Mouse (Mus musculus): ENCODE data around the gene Map3k14. TPM values are rescaled to one million over a fixed set of nuclear protein-coding genes. Genes with fewer than 3 reads are reported as not detected.

Map3k14 gene
- polyA plus RNA-seq, 1 experiment from 2014 or later, result 3.1 TPM

Other genes with a start within 250 kb of the Map3k14 start
- gene Nmt1, start 239.3 kb downstream of the Map3k14 start, polyA plus RNA-seq (2016; fragmentation: Nextera tagmentation; extraction: Ambion mirVana), result 63.2 and 66.0 TPM in 2 replicates
- 304 and 308 TPM in 2 replicates for gene Dcakd, start 239.1 kb downstream of the Map3k14 start, polyA plus RNA-seq (2016; fragmentation: Nextera tagmentation; extraction: Ambion mirVana)
- 1.7 and 2.6 TPM in 2 replicates for gene Plcd3, start 165.8 kb downstream of the Map3k14 start, polyA plus RNA-seq (2016; fragmentation: Nextera tagmentation; extraction: Ambion mirVana)
- 6.3 and 10.1 TPM in 2 replicates for gene Acbd4, start 165.8 kb downstream of the Map3k14 start, polyA plus RNA-seq (2016; fragmentation: Nextera tagmentation; extraction: Ambion mirVana)
- gene Hexim1, start 151.2 kb downstream of the Map3k14 start, polyA plus RNA-seq (2016; fragmentation: Nextera tagmentation; extraction: Ambion mirVana), result 2.8 and 2.9 TPM in 2 replicates
- 8.4 and 10.9 TPM in 2 replicates for gene Hexim2, start 135.0 kb downstream of the Map3k14 start, polyA plus RNA-seq (2016; fragmentation: Nextera tagmentation; extraction: Ambion mirVana)
- 0.49 and 0.67 TPM in 2 replicates for gene Fmnl1, start 96.4 kb downstream of the Map3k14 start, polyA plus RNA-seq (2016; fragmentation: Nextera tagmentation; extraction: Ambion mirVana)
- 0.47 and 0.49 TPM in 2 replicates for gene 1700023F06Rik, start 58.9 kb downstream of the Map3k14 start, polyA plus RNA-seq (2016; fragmentation: Nextera tagmentation; extraction: Ambion mirVana)
- gene Spata32, start 49.0 kb downstream of the Map3k14 start, polyA plus RNA-seq (2016; fragmentation: Nextera tagmentation; extraction: Ambion mirVana), result not detected in 2 replicates
- 5.3 and 5.8 TPM in 2 replicates for gene Arhgap27, start 96.2 kb upstream of the Map3k14 start, polyA plus RNA-seq (2016; fragmentation: Nextera tagmentation; extraction: Ambion mirVana)
- gene Plekhm1, start 145.2 kb upstream of the Map3k14 start, polyA plus RNA-seq (2016; fragmentation: Nextera tagmentation; extraction: Ambion mirVana), result 8.1 and 8.9 TPM in 2 replicates
- not detected in 2 replicates for gene Lrrc37a, start 237.1 kb upstream of the Map3k14 start, polyA plus RNA-seq (2016; fragmentation: Nextera tagmentation; extraction: Ambion mirVana)

Measured in embryonic facial prominence, embryonic 10.5 days (tissue).